Mouse (Mus musculus) telencephalon, adult 2 months (tissue): ENCODE data around the gene Wfdc10.
"Not testable (repeated sequence)": the region's sequence is repeated elsewhere in the genome, so short reads cannot be mapped to it uniquely, and the experiment has no call there.

Source experiments
- DNase-seq: peaks from one replicate; pipeline ENCODE4 v3.0.0-alpha.2; 2011; ENCODE audit warnings: low read depth, low spot score

Gene Wfdc10

DNA sequence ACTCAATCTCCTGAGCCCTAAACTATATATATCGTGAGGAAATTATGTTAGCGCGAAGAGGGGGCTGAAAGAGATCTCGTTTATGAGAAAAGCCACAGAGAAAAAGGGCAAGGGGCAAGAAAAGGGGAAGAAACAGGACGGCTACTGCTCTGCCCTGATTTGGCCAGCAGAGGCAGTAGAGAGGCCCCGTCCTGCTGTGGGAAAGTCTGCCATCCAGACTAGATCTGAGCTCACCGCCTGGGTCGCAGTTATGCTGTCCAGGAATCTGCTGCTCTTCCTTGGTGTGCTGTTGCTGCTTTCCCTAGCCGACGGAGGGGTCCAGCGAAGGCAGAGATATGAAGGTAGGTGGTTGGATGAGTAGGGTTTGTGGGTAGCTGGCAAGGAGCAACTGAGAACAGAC, at the start of gene Wfdc10:
Gene Wfdc10, plus strand, starts transcription at position 189 of the 400 bp plus-strand sequence.
- no peak for DNase-seq

DNA sequence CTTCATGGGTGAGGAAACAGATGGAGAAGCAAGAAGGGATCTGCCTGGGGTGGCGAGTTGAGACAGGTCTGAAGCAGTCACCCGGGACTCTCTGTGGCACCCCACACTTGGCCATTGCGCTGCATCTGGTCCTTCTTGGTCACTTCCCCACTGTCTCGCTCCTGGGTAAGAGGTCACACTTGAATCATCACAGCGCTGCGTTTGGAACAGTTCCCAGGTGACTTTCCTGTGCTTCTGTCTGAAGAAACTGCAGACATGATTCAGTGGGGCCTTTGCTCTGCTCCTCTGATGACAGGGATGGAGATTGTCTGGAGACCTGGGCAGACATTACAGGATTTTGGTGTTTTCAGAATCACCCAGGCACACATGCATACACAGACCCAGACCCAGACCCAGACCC, 47.1 kb upstream of the Wfdc10 start:
- no peak for DNase-seq

DNA sequence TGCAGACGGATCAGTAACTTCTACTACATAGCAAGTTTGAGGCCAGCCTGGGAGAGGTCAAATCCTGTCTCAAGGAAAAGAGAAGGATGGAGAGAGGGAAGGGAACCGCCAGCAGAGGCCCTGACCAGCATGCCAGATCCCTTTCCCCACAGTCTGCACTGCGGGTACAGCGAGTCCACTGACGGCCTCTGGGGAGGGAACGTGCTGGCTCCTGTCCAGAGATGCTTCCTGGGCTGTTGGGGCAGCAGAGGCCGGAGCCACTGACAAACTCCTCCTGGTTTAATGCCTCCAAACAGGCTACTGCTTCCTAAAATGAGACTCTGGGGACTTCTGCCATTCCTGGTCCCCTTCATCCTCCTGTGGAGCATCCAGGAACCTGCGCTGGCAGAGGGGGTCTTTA, 42.4 kb upstream of the Wfdc10 start, which contains the start of the genes Wfdc6b and Wfdc8:
Gene Wfdc6b, plus strand, starts transcription at position 52 of the 400 bp plus-strand sequence.
Gene Wfdc8, minus strand, starts transcription at position 156 of the 400 bp plus-strand sequence.
- not testable (repeated sequence) for DNase-seq

DNA sequence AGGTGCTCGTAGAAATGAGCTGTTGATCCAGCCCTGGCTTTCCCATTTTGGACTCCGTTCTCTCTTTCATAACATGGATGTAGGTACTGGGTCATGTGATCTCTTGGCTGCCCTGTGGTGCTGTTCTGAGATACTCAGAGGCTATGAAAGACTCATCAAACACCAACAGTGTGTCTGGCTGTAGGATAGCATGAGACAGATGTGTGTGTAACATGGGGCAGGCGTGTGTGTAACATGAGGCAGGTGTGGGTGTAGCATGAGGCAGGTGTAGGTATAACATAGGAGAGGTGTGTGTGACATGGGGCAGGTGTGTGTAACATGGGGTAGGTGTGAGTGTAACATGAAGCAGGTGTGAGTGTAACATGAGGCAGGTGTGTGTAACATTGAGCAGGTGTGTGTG, 40.5 kb upstream of the Wfdc10 start:
- DNase-seq = no peak

DNA sequence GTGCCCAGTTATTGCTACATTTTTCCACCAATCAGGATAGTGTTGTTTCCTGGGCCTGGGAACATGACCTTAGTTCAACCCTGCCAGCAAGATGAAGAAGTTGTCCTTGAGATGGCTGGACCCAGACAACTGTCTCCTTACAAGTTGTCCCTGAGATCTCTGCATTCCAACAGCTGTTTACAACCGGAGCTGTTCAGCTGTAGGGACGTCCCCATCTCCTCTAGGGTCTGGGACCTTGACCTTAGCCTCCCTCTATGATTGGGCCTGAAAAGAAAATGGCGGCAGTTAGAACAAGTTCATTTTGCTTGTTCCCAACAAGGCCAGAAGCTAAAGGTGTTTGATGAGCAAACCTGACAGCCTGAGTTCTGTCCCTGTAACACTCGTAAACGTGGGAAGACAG, 36.8 kb upstream of the Wfdc10 start:
- DNase-seq = no peak

DNA sequence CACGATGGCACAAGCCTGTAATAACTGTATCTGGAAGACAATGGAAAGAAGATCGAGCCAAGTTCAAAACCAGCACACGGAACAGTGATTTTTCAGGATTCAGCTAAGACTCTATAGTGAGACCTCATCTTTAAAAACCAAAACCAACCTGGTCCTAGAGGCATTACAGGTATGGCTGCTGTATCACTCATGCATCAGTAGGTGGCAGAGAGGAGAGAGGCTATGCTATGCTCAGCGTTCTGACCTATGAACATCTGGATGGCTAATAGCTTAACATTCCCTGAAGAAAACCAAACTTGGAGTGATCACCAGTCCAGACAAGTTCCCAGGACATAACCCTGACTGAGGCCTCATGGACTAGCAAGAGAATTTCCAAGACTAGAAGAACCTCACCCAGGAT, 34.1 kb upstream of the Wfdc10 start:
- DNase-seq = no peak

DNA sequence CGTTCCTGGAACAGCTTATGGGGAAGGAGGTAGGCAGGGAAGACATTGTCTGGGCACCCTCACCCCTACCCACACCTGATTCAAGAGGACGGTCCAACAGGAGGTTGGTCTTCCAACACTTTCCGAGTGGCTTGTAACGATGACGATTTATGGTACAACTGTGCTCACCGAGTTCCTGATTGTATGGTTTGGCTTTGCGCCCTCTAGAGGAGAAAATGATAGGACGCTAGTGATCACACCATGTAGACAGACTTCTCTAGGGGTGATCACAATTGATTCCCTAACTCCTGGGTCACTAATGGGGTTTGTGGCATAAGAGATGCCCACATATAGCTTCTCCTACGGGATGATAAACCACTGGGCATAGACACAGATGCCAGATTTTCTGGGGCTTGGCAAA, 20.6 kb upstream of the Wfdc10 start:
- DNase-seq = no peak

DNA sequence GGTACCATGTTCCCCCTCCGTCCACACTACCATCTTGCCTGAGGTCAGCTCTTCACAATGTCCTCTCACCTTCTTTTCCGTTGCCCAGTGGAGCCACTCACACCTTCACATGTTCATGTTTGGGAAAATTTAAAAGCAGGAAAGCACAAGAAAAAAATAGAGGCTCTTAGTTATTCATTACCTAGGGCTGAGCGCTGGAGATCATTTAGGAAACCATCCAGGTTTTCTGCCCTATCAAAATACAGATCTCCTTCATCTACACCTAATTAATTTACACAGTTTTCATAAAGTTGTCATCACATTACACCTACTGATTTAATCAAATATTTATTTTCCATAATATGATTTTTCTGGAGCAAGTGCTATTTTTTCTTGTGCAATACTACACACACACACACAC, 17.1 kb upstream of the Wfdc10 start, which contains the start of gene Wfdc16:
Gene Wfdc16, minus strand, starts transcription at position 101 of the 400 bp plus-strand sequence.
- DNase-seq = no peak

DNA sequence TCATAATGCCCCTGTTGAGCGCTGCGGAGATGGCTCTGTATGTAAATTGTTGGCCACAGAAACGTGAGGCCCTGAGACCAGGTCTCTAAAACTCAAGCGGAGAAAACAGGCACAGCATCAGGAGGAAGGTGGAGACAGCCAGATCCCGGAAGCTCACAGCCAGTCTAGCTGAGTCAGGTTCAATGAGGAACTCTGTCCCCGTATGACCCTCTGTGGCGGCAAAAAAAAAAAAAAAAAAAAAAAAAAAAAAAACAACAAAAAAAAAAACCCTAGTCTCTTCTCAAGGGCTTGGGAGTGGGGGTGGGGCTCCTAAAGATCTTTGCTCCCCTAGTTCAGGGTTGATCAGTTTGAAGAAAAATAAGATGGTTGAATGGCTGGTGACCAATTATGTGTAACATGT, 14.7 kb upstream of the Wfdc10 start:
- no peak for DNase-seq

DNA sequence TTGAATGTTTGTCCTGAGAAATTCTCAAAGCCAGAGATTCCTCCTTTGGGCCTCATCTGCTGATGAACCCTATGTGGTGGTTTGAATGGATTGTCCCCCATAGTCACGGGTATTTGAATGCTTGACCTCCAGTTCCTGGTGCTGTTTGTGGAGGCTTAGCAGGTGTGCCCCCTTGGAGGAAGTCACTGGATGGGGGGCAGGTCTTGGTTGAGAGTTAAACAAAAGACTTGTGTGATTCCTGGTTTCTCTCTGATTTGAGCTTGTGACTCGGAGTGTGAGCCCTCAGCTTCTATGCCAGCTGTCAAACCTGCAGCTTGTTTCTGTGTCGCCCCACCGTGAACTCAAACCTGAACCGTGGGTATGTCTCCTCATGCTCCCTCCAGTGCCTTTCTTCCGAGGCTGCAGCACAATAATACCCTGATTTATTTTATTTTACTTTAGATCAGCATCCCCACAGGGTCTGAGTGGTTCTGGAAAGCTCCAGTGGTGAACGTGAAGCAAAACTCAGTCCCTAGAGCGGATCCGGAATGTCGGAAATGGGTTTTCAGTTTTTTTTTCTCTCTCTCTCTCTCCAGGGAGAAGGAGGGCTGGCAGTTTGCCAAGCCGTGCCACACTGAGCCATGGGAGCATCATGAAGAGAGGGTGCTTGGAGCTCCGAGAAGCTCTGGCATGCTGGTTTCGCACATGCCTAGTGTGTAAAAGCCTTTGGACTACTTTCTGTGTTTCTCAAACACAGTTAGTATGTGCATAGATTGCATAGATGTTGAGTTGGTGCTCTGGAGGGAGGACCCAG, 13.8 kb upstream of the Wfdc10 start:
- no peak for DNase-seq

DNA sequence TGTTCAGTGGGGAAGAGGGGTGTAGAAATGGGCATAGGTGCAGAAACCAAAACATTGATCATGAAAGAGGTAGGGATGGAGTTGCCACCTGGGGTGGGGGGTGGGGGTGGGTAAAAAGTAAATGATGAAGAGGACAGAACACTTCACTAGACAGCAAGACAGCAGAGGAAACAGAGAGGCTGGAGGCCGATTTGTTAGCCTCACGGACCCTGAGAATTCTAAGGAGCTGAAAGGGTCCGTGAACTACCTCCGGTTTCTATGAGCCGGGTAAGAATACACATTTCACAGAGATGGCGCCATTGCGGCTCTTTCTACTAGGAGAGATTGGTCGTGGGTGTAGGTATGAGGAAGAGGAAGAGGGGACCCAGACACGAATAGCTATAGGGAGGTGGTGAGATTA, 637 bp downstream of the Wfdc10 start, which contains the start of gene Wfdc9:
Gene Wfdc9, minus strand, starts transcription at position 101 of the 400 bp plus-strand sequence.
- no peak for DNase-seq

DNA sequence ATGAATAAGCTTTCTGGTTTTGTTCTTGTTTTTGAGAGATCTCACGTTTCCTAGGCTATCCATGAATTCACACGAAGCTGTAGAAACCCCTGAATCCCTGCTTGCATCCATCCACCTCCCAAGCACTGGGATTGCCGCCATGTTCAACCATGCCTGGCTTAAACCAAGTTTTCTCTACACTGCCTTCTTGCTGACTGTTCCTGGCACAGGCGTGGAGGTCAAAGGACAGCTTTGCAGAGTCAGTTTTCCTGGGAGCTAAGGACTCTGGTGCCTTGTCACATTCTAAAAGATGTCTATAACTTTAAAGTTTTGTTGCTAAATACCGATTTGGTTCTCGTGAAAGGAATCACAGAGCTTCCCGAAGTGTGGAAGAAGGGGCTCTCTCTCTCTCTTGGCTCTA, 9.0 kb downstream of the Wfdc10 start:
- no peak for DNase-seq

DNA sequence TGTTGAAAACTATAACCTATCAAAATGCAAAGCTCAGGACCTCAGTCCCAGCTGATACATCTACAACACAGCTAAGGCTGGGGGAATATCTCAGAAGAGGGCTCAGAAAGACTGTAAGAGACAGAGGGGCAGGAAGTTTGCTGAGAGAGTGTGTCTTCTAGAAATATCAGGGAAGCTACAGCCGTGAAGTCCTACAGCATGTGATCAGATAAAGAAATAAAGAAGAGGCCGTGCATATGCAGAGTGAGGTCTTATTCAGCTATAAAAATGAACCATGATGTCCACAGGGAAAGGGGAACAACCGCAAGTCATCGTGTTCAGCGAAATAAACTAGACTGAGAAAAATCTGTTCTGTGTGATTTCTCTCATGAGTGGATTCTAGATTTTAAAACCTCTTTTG, 14.4 kb downstream of the Wfdc10 start:
- no peak for DNase-seq

DNA sequence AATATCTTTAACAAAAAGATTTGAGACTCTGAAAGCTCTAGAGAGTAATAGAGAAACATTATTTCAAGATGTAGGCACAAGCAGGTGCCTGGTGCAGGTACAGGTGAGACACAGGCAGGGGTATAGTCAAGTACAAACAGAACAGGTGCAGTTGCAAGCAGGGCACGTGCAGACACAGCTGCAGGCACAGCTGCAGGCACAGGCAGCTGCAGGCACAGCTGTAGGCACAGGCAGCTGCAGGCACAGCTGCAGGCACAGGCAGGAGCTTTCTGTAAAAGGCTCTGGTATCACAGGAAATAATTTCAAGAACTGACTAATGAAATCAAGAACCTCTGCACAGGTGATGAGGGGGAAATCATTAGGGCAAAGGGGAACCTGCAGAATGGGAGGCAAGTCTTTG, 15.1 kb downstream of the Wfdc10 start:
- DNase-seq = no peak

DNA sequence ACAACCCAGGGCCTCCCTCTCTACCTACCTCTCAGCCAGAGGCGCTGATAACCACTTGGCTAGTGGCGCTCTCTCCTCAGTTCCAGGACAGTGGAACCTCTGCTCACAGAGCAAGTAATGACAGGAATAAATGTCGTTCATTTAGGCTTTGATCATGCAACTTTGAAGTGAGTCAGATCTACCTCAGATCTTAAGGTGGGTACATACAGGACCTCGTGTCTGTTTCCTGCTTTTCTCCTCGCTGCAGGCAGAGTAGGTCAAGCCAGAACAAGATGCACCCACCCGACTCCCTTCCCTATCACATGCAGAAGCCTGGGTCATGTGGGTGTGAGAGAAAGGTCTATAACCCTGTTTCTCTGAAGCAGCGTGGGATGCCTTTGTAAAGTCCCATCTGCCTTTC, 18.1 kb downstream of the Wfdc10 start, which contains the start of gene Wfdc11:
Gene Wfdc11, minus strand, starts transcription at position 101 of the 400 bp plus-strand sequence.
- no peak for DNase-seq

DNA sequence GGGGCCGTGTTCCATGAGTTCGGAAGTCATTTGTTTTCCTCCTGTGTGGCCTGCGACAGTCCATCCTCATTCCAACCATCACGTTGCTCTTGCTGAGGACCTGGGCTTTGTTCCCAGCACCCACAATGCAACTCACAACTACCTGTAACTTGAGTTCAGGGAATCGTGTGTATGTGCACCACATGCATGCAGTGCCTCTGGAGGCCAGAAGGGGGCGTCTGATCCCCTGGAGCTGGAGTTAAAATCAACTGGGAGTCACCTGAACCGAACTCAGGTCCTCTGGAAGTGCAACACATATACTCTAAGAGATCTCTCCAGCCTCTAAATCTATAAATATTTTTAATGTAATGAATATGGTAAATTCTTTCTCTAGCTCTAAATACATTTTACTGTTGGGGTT, 20.3 kb downstream of the Wfdc10 start:
- no peak for DNase-seq

DNA sequence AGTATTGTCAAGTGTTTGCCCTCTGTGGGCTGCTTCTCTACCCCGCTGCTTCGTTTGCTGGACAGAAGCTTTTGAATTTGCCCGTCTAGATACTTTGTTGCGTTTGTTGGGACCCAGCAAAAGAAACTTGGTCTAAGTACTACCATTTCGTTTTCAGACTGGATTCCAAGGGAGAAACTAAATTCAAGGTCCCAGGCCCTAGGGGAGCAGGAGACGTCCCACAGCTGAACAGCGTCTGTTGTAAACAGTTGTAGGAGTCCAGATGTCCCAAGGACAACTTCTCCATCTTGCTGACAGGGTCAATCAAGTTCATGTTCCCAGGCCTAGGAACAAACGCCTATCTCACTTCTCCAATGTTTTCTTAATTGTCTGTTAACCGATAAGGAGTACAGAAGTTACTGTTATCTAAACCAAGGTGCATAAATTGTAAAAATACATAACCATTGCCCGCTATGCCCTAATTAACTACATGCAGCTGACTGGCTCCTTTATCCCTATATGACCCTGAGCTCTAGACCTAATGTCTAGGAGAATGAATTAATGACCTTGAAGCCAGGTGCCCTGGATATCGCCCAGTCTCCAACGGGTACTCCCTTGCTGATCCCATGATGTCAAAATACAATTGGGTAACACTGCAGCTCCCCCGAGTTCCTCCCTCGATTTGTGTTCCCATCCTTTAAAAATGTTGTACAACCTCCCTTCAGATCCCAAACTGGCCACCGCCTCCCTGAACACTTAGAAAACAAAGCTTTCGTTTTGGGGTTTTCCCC, 21.3 kb downstream of the Wfdc10 start:
- DNase-seq = no peak

DNA sequence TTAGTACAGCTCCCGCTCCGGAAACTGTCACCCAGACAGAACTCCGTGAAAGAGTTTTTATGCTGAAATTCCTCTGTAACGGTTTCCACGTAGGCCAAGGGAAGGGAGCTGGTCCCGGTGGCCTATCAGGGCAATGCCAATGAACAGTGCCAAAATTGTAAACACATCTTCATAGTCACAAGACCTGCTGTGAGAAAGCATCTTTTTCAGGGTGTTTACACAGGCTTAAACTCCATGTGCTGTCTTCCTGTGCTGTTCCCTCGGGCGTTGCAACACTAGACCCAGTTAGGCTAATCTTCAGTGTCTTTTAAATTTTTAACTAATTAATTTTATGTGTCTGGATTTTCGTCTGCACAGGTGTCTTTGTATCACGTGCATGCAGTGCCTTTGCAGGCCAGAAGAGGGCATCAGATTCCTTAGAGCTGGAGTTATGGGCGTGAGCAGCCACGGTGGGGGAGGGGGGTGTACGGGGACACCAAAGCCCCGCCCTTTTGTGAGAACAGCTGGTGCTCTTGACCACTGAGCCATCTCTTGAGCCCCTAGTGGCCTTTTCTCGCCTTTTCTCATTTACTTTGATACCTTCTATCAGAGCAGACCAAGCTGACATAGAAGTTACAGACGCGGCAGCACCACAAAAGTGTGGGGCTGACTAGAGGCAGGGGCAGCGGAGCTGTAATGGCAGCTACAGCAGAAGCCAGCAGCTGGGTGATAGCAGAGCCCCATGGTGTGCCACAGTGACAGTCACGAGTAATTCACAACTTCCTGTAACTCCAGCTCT, 23.2 kb downstream of the Wfdc10 start:
- DNase-seq = peak; percentile 16

DNA sequence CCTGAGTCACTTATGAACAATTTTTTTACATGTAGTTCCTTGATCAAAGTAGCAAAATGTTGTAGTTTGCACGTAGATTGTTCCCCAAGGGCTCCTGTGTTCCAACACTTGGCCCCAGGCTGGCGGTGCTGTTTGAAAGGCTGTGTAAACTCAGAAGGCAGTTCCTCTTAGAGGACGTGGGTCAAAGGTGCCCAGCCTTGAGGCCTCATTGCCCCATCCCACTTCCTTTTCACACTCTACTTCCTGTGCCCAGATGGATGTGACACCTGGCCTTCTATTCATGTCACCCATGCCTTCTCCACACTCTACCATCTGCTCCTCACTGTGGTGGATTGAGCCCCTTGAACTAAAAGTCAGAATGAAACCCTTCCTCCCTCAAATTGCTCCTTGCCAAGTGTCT, 24.1 kb downstream of the Wfdc10 start:
- DNase-seq = no peak

DNA sequence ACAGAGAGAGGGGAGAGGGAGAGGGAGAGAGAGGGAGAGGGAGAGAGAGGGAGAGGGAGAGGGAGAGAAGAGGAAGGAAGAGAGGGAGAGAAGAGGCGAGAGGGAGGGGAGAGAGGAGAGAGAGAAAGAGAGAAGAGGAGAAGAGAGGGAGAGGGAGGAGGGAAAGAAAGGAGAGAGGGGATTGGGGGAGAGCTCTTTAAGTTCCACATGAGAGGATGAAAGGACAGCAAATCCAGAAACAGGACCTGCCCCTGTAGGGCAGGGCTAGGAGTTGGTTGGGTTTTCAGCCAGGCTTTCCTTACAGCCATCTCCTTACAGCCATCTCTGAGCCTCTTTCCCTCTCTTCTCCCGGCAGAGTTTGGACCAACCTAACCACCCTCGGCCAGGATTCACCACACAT, 29.0 kb downstream of the Wfdc10 start, which contains the start of gene Wfdc13:
Gene Wfdc13, plus strand, starts transcription at position 301 of the 400 bp plus-strand sequence.
- no peak for DNase-seq

DNA sequence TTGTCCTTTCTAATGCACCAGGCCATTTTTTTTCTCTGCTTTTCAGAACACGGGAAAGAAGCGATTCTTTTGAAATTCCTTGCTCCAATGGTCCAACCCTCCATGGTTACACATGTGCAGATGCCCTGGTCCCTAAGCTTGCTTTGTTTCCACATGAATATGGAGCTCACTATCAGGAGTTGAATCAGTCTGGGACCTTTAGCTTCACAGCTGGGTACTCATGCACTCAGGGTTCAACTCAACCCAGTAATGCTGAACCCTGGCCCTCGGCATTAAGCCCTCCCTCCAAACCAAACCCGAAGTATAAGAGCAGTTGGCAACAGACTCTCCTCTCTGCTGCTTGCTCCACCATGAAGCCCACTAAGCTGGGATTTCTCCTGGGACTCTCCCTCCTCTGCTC, 42.4 kb downstream of the Wfdc10 start, which contains the start of gene Spint4:
Gene Spint4, plus strand, starts transcription at position 301 of the 400 bp plus-strand sequence.
- no peak for DNase-seq

DNA sequence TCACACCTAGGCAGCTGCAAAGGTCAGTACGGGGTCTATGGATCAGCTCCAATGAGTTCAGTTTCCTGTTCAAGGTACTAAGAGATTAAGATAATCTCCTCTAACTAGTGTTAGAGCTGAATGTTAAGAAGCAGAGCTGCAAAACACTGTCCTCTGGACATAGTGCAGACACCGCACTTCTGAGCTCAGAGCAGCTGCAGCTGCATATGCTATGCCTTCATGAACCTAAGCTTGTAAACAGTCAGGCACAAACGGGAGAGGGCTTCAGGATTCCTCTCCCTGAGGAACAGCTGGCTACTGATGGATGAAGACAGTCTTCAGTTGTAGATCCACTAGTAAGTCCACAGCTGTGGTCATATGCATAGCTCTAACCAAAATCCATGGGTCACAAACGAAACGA, 45.1 kb downstream of the Wfdc10 start:
- no peak for DNase-seq
